Mouse (Mus musculus): Measurements from ENCODE around the gene Jagn1.

Gene Jagn1

DNA sequence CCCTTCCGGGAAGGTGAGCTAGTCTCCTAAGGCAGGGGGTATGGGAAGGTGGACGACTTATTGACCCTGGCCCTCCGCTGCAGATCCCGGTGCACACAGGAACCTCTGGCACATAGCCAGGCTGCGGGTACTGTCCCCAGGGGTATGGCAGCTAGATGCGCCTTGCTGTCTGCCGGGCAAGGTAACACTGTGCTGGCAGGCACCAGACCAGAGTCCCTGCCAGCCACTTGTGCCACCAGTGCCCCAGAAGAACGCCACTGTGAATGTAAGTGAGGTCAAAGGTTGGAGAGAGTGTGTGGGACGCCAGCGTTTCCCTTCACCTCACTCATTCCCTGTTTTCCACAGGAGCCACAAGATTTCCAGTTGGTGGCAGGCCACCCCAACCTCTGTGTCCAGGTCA, 36.5 kb downstream of the Jagn1 start:
- no peak for DNase-seq

DNA sequence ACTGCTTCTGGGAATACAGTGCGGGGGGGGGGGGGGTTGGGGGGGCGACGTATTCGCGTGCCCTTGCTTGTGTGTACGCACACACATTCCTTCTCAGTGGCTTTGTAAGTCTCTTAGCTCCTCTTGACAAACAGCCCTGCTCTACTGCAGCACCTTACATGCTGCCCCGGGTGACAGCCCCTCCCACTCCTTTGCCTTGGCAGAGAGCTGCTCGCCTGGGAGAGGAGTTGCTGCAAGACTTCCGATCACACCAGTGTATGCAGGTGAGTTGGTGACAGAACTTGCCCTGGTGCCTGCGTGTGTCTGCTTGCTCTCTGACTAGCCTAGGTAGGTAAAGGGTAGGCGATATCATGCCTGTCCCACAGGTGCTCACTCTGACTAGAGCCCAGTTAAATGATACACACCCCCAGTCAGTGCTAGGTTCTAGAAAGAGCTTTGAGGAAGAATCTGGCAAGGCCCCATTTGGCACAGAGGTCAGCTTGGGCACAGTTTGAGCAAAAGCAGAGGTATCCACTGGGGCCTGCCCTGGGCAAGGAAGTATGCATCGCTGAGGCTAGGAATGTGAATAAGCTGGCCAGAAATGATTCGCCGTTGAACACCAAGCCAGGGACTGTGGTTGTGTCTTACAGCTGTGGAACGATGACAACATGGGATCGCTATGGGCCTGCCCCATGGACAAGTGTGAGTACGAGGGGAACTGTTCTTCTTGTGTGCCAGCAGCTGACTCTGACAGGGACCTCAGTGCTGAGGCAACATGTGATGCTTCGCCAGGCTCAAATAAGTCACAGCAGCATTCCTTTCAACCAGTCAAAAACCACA, 38.4 kb downstream of the Jagn1 start:
- DNase-seq, result no peak

- DNase-seq, result peak; percentile 59
Observed at GRCm38 (mm10) chr6:113482477-113483099, 40.2 kb downstream of the Jagn1 start.

GRCm38 (mm10) chr6:113483100-113483615, 40.8 kb downstream of the Jagn1 start, which contains the start of gene Creld1:
Gene Creld1, plus strand, starts transcription at chr6:113483297.
- peak; percentile 93 for DNase-seq

DNA sequence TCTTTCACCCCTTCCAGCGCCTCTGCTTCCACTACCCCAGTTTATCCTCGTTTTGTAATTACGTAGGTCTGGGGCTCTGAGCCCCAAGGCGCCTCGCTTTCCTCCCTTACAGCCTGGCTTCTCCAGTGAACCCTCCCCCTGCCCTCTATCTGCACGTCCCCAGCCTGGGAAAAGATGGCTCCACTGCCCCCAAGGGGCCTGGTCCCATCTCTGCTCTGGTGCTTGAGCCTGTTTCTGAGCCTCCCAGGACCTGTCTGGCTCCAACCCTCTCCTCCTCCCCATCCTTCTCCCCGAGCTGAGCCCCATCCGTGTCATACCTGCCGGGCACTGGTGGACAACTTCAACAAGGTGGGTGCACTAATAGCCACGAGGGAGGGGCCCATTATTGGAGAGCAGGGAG, 41.4 kb downstream of the Jagn1 start:
- peak; percentile 38 for DNase-seq

GRCm38 (mm10) chr6:113487125-113487576, 44.8 kb downstream of the Jagn1 start:
- no peak for DNase-seq

GRCm38 (mm10) chr6:113489410-113489809, 47.0 kb downstream of the Jagn1 start:
- DNase-seq, result no peak

DNA sequence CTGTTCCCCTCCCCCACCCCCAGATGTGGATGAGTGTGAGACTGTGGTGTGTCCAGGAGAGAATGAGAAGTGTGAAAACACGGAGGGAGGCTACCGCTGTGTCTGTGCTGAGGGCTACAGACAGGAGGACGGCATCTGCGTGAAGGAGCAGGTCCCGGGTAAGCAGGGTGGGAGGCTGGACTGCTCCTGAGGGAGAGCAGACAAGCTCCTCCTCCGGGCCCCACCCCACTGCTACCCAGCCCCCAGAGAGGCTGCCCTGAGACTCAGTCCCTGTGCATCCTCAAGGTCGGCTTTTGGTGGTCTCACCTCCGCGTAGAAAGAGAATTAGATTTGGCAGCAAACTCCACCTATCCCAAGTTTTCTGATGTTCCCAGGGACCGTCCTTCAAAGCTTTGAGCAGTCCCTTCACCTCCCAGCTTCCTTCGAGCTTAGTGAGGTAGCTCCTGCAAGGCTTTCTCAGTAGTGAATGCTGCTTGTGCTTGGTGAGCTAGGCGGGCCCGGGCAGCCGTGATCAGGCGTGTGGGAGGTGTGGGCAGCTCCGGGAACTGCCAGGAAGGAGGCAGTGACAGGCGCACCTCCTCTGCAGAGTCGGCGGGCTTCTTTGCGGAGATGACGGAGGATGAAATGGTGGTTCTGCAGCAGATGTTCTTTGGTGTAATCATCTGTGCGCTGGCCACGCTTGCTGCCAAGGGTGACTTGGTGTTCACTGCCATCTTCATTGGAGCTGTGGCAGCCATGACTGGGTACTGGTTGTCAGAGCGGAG, 49.9 kb downstream of the Jagn1 start:
- no peak for DNase-seq

DNA sequence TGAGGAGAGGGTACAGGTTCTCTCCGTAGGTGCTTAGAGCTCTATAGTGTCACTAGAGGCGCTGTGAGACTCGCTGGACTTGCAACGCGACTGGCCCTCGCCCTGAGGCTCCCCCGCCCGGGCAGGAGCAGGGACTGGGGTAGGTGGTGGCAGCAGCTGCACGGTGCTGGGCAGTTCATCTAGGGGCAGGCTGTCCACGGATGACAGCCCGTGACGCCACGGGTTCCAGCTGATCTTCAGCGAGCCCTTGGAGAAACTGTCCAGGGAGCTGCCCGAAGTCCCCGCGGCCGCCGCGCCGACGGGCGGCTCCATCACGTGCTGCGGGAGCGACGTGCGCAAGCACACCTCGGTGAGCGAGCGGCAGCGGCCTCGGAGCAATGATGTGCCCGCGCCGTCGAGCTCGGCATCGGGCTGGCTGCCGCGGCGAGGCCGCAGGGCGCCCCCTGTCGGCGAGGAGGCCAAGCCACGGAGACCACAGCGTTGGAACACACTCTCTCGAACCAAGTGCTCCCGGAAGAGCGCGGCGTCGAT, 52.0 kb downstream of the Jagn1 start:
- peak; percentile 93 for DNase-seq

- DNase-seq, result no peak
Observed at GRCm38 (mm10) chr6:113495071-113495675, 52.8 kb downstream of the Jagn1 start.
